Mouse (Mus musculus): ENCODE data around the gene Zfpl1. TPM values are rescaled to one million over a fixed set of nuclear protein-coding genes. Genes with fewer than 3 reads are reported as not detected.

The Zfpl1 gene
- polyA plus RNA-seq, 1 experiment, result 20.5 TPM

DNA sequence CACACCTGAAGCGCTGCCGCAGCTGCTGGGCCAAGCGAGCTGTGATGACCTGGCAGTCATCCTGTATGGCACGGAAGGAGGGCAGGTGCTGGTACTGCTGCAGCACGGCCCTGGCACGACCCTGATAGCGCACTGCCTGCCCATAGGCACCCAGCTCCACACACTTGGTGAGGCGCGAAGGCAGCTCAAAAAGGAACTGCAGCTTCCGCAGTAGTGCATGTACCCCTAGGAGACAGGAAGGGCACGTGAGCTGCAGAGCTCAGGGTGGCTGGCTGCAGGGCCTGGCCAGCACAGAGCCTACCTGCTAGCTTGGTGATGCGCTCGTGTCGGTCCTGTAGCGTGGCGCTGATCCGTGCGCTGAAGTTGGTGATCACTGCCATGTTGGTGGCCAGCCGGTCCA, 13.5 kb downstream of the Zfpl1 start:
- Histone ChIP-seq H3K27ac (replicated peaks; ENCODE audit: low read depth, low read length) (no peak overlapping the region), H3K4me1 (ENCODE audit: control insufficient read depth, insufficient read depth, insufficient read length, low read length) (peaks cover 9% of the 10 kb centered on the region), H3K4me3 (ENCODE audit: insufficient read depth, low read depth, low read length) (no peak overlapping the region)

DNA sequence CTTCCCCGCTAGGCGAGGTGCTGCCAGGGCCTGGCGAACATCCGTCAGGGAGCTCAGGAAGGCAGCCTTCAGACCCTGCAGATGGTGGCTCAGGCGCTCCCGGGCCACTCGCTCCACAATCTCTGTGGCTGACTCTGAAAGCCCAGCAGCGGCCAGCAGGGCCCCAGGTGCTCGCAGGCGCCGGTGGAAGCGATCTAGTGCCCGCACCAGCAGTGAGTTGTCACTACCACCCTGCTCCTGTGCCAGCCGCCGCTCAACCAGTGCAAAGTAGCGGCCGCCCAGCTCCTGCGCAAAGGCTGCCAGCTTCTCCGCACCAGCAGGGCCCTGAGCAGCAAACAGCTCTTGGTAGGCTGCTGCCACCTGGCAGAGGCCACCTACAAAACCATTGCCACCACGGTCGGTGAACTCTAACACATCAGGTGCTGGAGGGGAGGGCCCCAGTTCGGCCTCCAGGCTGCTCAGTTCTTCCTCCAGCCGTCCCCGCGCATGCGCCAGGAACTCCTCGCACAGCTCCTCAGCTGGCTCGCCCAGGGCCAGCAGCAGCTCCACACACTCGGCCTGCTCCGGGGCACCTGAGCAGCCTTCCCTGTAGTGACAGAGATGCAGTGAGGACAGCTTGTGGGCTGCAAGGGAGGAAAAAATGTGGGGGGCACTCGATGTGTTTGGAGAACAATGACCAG, 14.0 kb downstream of the Zfpl1 start:
- peaks cover 6% of the 10 kb centered on the region; the same call in 1 of the 2 replicates for H3K4me1 ChIP-seq (ENCODE audit: control insufficient read depth, insufficient read depth, insufficient read length, low read length)
- H3K4me3 ChIP-seq (ENCODE audit: insufficient read depth, low read depth, low read length), result no peak overlapping the region
- no peak overlapping the region for H3K27ac ChIP-seq (replicated peaks; ENCODE audit: low read depth, low read length)

DNA sequence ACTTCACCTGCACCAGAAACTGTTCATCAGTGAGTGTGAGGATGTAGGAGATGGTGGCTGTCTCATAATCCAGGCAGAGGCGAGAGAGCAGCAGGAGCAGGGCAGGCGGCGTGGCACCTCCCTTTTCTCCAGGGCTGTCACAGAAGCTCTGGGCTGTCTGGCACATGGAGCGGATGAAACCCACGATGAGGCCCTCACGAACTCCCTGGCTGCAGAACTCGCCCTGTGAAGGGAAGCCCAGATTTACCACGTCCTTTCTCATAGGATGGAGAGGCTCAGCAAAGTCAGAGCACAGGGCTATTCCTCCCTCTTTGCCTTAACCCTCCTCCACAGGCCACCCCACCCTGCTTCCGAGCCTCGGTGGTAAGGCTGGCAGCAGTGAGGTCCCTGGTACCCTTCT, 14.9 kb downstream of the Zfpl1 start:
- Histone ChIP-seq H3K27ac (replicated peaks; ENCODE audit: low read depth, low read length) (no peak overlapping the region), H3K4me1 (ENCODE audit: control insufficient read depth, insufficient read depth, insufficient read length, low read length) (peaks cover 6% of the 10 kb centered on the region; the same call in 1 of the 2 replicates), H3K4me3 (ENCODE audit: insufficient read depth, low read depth, low read length) (no peak overlapping the region)

DNA sequence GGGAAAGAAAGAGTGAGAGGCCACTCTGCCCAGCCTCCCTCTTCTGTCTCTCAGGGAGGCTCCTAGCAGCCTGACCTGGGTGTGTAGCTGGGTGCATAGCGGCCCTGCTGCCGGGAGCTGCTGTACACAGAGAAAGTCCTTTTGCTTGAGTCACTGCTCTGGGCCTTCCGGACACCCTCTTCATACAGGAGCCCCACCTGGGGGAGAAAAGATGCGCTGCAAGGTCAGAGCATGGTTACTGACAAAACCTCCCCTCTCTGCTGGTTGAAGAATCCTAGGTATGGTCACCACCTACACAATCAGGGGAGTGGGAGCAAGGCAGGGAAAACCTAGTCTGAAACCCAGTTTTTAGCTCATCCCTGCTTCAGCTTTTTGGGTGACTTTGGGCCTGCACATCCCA, 15.8 kb downstream of the Zfpl1 start:
- peaks cover 6% of the 10 kb centered on the region; the same call in 1 of the 2 replicates for H3K4me1 ChIP-seq (ENCODE audit: control insufficient read depth, insufficient read depth, insufficient read length, low read length)
- no peak overlapping the region for H3K4me3 ChIP-seq (ENCODE audit: insufficient read depth, low read depth, low read length)
- no peak overlapping the region for H3K27ac ChIP-seq (replicated peaks; ENCODE audit: low read depth, low read length)

DNA sequence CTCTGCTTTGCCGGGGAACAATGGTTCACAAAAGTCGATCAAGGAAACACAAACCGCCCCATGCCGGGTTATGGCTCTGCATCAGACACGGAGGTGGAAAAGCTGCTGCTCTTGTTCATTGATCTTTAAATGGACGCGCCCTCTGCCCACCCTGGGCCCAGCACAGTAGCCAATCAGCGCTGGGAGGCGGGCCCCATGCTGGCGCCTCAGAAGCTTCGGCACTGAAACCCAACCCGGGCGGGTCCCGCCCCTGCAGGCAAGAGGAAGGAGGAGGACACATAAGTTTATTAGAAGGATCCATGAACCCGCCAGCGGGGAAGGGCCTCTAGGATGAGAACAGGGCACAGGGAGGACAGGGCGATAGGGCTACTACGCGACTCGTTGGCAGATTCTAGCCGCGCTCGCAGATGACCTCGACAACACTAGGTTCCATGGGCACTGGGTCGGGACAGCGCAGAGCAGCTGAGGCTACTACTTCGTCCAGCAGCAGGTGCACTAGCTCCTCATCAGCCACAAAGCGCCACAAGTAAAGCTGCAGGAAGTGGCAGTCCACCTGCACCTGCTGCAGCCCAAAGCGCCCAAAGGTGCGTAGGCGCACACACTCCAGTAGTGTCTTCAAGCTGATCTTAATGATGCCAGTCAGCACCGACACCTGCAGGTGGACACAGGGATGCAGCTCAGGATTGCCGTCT, 16.9 kb downstream of the Zfpl1 start, which contains the start of gene Tm7sf2:
Gene Tm7sf2 (minus strand): TSS at position 650 of the 692 bp plus-strand sequence.
- H3K4me1 ChIP-seq (ENCODE audit: control insufficient read depth, insufficient read depth, insufficient read length, low read length), result peaks cover 6% of the 10 kb centered on the region
- no peak within 1 kb of the TSS for H3K27ac ChIP-seq (replicated peaks; ENCODE audit: low read depth, low read length)
- H3K4me3 ChIP-seq (ENCODE audit: insufficient read depth, low read depth, low read length), result peak within 1 kb of the TSS; percentile 58

DNA sequence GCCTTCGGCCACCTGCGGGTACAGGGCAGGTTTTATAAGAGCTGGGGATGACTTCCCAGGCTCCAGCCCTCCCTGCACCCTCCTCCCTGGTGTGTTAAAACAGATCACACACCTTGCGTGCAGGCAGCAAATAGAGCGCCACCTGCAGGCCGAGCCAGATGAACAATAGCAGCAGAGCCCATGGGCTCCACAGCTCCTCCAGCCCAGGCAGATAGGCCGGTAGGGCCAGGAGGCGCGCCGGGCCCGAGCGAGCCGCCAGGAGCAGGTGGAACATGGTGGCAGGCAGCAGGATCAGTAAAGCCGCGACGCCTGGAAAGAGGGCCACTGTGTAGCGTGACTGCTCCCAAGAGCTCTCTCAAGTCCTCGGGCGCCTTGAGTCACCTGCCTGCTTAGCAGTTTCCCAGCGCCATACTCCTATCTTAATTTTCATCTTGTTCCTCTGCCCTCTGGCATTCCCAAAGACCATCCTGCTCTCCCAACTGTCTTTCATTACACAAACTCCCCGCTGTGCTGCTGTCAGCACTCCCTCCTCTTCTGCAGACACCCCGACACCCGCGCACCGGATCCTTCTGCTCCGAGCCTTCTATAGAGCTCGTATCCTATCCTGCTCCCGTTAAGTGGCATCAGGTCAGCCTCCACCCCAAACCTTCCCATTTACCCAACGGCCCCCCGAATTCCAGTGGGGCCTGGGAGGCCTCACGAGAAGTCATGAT, 17.6 kb downstream of the Zfpl1 start:
- H3K27ac ChIP-seq (replicated peaks; ENCODE audit: low read depth, low read length), result no peak overlapping the region
- H3K4me1 ChIP-seq (ENCODE audit: control insufficient read depth, insufficient read depth, insufficient read length, low read length), result peaks cover 10% of the 10 kb centered on the region
- peak overlapping the region; percentile 58 for H3K4me3 ChIP-seq (ENCODE audit: insufficient read depth, low read depth, low read length)

DNA sequence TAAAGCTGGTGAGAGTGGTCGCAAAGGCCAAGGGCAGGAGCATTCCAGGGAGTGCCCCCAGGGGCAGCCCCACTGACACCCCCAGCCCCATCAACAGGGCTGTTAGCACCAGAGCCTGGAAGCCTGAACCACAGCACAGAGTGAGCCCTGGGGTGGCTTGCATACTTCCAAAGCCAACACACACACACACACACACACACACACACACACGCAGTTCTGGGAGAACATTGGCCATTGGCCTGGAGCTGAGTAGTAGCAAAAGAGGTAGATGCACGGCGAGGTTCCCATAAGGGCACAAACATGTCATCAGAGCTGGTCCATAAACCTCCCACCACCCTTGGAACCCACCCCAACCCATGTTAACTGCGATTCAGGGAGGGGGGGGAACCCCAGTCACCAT, 18.2 kb downstream of the Zfpl1 start:
- Histone ChIP-seq H3K27ac (replicated peaks; ENCODE audit: low read depth, low read length) (no peak overlapping the region), H3K4me3 (ENCODE audit: insufficient read depth, low read depth, low read length) (peak overlapping the region; percentile 58; the same call in 1 of the 2 replicates), H3K4me1 (ENCODE audit: control insufficient read depth, insufficient read depth, insufficient read length, low read length) (peaks cover 13% of the 10 kb centered on the region)

DNA sequence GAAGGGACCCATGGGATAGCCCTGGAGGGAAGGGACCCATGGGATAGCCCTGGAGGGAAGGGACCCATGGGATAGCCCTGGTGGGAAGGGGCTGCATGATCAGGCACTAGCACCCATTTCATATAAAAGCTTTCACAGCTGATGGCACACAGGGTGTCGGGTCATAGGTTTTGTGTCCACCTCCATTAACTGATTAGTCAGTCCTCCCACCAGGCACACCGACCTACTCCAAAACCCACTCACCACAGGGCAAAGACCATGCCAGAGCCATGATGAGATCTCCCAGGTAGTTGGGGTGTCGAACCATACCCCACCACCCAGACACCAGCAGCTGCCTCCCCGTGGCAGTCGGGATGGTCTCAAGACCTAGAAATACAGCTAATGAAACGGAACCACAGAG, 21.7 kb downstream of the Zfpl1 start:
- Histone ChIP-seq H3K27ac (replicated peaks; ENCODE audit: low read depth, low read length) (no peak overlapping the region), H3K4me3 (ENCODE audit: insufficient read depth, low read depth, low read length) (no peak overlapping the region), H3K4me1 (ENCODE audit: control insufficient read depth, insufficient read depth, insufficient read length, low read length) (peaks cover 13% of the 10 kb centered on the region)

DNA sequence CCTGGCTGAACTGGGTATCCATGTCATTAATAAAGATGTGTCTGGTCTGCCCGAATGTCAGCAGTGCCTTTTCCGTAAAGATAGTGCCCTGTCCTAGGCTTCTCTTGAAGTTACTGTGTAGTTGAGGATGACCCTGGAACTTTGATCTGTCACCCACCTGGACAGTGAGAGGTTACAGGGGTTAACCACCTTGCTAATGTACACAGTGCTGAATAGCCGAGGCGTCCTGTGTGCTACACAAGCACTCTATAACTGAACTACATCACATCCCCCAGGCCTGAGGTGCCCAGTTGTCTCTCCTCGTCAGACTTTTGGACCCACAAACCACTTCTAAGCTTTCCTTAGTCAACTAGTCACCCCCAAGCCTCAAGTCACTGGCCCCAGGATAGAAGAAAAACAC, 22.3 kb downstream of the Zfpl1 start:
- H3K4me1 ChIP-seq (ENCODE audit: control insufficient read depth, insufficient read depth, insufficient read length, low read length), result peaks cover 13% of the 10 kb centered on the region
- H3K4me3 ChIP-seq (ENCODE audit: insufficient read depth, low read depth, low read length), result peak overlapping the region; percentile 90
- no peak overlapping the region for H3K27ac ChIP-seq (replicated peaks; ENCODE audit: low read depth, low read length)

DNA sequence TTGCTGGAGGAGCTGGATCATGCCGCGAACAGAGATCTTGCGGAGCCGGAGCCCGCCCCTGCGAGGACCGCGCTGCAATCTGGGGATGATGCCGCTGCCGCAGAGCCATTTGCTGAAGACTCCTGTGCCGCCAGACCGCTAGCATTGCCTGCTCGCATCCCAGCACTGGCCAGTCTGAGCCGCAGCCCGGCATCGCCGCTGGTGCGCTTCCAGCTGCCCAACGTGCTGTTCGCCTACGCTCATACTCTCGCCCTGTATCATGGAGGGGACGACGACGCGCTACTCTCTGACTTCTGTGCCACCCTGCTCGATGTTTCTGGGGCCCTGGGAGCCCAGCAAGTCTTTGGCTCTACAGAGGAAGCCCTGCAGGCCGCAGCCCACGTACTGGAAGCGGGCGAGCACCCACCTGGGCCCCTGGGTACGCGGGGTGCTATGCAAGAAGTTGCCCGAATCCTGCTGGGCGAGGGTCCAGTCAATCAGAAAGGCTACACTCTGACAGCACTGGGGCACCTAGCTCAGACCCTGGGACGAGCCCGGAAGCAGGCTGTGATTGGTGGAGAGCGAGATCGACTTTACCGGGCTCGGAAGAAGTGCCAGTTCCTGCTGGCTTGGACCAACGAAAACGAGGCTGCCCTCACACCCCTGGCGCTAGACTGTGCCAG, 23.0 kb downstream of the Zfpl1 start:
- 0 out of 2 replicates have a peak overlapping the region, but pooled peaks have one; percentile 53 for H3K27ac ChIP-seq (replicated peaks; ENCODE audit: low read depth, low read length)
- H3K4me1 ChIP-seq (ENCODE audit: control insufficient read depth, insufficient read depth, insufficient read length, low read length), result peaks cover 9% of the 10 kb centered on the region
- peak overlapping the region; percentile 90 for H3K4me3 ChIP-seq (ENCODE audit: insufficient read depth, low read depth, low read length)

DNA sequence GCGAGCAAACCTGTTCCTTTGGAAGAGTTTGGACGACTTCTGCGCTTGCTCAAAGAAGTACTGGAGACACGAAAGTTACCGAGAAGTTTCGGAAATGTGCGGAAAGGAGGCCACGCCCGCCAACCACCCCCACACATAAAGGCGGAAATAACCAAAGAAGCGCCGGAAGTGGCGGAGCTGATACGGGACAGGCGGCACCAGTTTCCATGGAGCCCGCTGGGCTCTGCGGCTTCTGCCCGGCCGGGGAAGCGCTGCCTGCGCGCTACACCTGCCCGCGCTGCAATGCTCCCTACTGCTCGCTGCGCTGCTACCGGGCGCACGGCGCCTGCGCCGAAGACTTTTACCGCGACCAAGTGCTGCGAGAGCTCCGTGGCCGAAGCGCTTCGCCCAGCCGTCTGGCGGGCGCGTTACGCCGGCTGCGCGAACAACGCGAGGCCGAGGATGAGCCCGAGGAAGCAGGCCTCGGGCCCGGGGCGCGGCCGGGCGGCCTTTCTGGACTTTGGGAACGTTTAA, 23.7 kb downstream of the Zfpl1 start, which contains the start of gene Znhit2:
Gene Znhit2 (plus strand): TSS at position 172 of the 513 bp plus-strand sequence.
- Histone ChIP-seq H3K4me1 (ENCODE audit: control insufficient read depth, insufficient read depth, insufficient read length, low read length) (peaks cover 7% of the 10 kb centered on the region), H3K27ac (replicated peaks; ENCODE audit: low read depth, low read length) (peak within 1 kb of the TSS; percentile 53), H3K4me3 (ENCODE audit: insufficient read depth, low read depth, low read length) (peak within 1 kb of the TSS; percentile 90)

DNA sequence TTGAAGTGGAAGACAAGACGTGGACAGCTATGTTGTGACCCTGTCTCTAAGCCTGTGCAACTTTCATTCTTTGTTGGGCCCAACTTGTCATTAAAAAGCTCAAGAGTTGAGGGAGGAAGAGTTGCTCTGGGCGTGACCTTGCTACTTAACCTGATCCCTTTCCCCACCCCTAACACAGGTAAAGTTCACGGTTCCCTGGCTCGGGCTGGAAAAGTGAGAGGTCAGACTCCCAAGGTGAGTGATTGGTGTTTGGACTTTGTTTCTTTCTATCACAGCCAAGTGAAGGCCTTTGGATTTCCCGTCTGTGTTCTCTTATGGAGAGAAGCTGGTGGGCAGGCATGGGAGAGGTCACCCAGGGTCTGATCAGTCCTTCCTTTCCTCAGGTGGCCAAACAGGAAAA, 25.8 kb downstream of the Zfpl1 start:
- Histone ChIP-seq H3K4me3 (ENCODE audit: insufficient read depth, low read depth, low read length) (peak overlapping the region; percentile 94), H3K4me1 (ENCODE audit: control insufficient read depth, insufficient read depth, insufficient read length, low read length) (peaks cover 7% of the 10 kb centered on the region), H3K27ac (replicated peaks; ENCODE audit: low read depth, low read length) (peak overlapping the region; percentile 3; the same call in 1 of the 2 replicates)

DNA sequence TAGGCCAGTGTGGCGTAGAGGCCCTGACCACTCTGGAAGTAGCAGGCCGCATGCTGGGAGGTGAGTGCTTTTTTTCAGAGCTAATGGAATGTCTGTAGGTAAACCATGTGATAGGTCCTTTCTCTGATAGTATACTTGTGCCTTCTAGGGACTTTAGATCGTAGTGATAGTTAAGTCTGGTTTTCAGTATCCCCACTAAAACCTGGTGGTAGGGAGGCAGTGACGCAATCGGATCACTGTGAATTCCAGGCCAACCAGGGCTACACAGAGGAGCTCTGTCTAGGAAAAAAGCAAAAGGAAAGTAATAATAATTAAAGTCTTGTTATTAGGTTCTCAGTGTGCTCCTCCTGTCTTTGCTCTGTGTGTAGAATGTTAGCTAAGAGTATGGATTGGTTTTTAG, 26.2 kb downstream of the Zfpl1 start:
- H3K4me1 ChIP-seq (ENCODE audit: control insufficient read depth, insufficient read depth, insufficient read length, low read length), result peaks cover 7% of the 10 kb centered on the region
- peak overlapping the region; percentile 94 for H3K4me3 ChIP-seq (ENCODE audit: insufficient read depth, low read depth, low read length)
- peak overlapping the region; percentile 89 for H3K27ac ChIP-seq (replicated peaks; ENCODE audit: low read depth, low read length)

DNA sequence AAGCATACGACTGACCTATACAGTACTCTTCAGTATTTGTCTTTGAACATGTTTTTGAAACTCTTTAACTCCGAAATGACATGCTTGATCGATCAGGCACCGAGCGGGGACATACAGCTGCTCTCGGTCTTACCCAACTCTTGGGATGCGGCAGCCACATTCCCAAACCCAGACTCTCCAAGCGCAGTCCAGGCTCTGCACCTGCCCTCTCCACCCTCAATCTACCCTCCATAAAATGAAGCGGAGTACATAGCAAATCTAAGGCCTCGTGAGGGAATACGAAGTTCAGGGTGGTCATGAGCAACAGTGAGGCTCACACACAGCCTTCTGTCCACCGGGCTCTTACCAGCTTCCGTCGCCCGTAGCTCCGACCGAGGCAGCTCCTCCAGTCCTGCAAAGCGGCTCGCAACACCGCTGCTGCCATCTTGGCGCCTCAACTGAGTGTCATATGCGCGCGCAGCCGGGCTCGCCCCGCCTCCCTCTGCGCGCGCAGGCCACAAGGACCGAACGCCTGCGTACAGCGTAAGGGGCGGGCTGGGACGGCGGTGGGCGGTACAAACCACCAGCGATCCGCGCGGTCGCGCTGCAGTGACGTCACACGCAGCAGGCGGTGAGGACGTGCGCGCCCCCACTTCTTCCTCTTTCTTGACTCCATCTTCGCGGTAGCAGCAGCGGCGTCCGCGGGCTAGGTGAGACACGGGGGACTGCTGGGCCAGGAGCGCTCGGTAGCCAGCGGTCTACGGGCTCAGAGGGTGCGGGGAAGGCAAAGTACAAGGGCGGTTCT, 27.3 kb downstream of the Zfpl1 start, which contains the start of the genes Mrpl49 and Fau:
Gene Mrpl49 (minus strand): TSS at position 473 of the 784 bp plus-strand sequence.
Gene Fau (plus strand): TSS at position 532 of the 784 bp plus-strand sequence.
- H3K27ac ChIP-seq (replicated peaks; ENCODE audit: low read depth, low read length), result peak within 1 kb of the TSS; percentile 89
- peak within 1 kb of the TSS; percentile 94 for H3K4me3 ChIP-seq (ENCODE audit: insufficient read depth, low read depth, low read length)
- peaks cover 6% of the 10 kb centered on the region for H3K4me1 ChIP-seq (ENCODE audit: control insufficient read depth, insufficient read depth, insufficient read length, low read length)

Data from brown adipose tissue, adult 24 weeks (tissue).